Mouse (Mus musculus) hindbrain, postnatal 0 days (tissue): Measurements from ENCODE around the gene Acoxl. TPM values are rescaled to one million over a fixed set of nuclear protein-coding genes. Genes with fewer than 3 reads are reported as not detected.

Source experiments
- ATAC-seq: fragments of 200-750 bp; cut with Nextera tagmentation; 2 replicates; pipeline ENCODE4 v1.8.0; 2017; ENCODE audit warnings: mild to moderate bottlenecking, moderate TSS enrichment, moderate library complexity
- DNase-seq: peaks from one replicate; pipeline ENCODE4 v3.0.0-alpha.2; 2015; ENCODE audit warnings: low spot score
- H3K27ac ChIP-seq: fragments of 300-500 bp; sonication (generic); 2 replicates; pipeline ENCODE4 v1.5.1; 2014; ENCODE audit warnings: mild to moderate bottlenecking
- H3K27me3 ChIP-seq: fragments of 300-500 bp; sonication (generic); 2 replicates; pipeline ENCODE4 v1.6.1; 2014; ENCODE audit warnings: low read length, mixed read lengths; ENCODE audit not compliant: insufficient read depth
- H3K36me3 ChIP-seq: fragments of 300-500 bp; sonication (generic); 2 replicates; pipeline ENCODE4 v1.6.1; 2014; ENCODE audit warnings: low read length, mixed read lengths; ENCODE audit not compliant: insufficient read depth
- H3K4me1 ChIP-seq: fragments of 300-500 bp; sonication (generic); 2 replicates; pipeline ENCODE4 v1.6.1; 2014; ENCODE audit warnings: antibody characterized with exemption, low read length, mixed read lengths; ENCODE audit not compliant: insufficient read depth
- H3K4me2 ChIP-seq: fragments of 300-500 bp; sonication (generic); 2 replicates; pipeline ENCODE4 v1.6.1; 2014; ENCODE audit warnings: low read depth, mild to moderate bottlenecking, low read length, moderate library complexity, mixed read lengths
- H3K4me3 ChIP-seq: fragments of 300-500 bp; sonication (generic); 2 replicates; pipeline ENCODE4 v1.5.1; 2014; ENCODE audit warnings: low read length
- H3K9ac ChIP-seq: fragments of 300-500 bp; sonication (generic); replicated peaks from 2 replicates; pipeline ENCODE4 v1.6.1; 2014; ENCODE audit warnings: mild to moderate bottlenecking, low read length, moderate library complexity, mixed read lengths
- H3K9me3 ChIP-seq: fragments of 300-500 bp; sonication (generic); 2 replicates; pipeline ENCODE4 v1.6.1; 2016; ENCODE audit warnings: low read length, mixed read lengths
- CTCF ChIP-seq: IDR thresholded peaks from 2 replicates; pipeline ENCODE4 v1.5.1; 2016; ENCODE audit warnings: antibody characterized with exemption, control low read depth, low read depth
- WGBS: fragments of 180-500 bp; shearing (Covaris S2); extraction: QIAGEN DNeasy Blood & Tissue Kit; methylation state at CpG from one replicate; pipeline ENCODE4 v1.1.7; 2014; 5-methylcytosine and 5-hydroxymethylcytosine counted together
- polyA plus RNA-seq: library from polyadenylated mRNA; unstranded; fragments of >200 nt; fragmentation: Nextera tagmentation; extraction: Ambion mirVana; gene quantifications from 2 replicates; pipeline ENCODE4 v1.2.1, GENCODE M21; 2015
- total RNA-seq: library from RNA; depleted of rRNA; stranded (reverse); fragments of >200 nt; gene quantifications from 2 replicates; pipeline ENCODE4 v1.2.3, GENCODE M21; 2014

Acoxl gene
- total and polyA plus RNA-seq, 2 experiments from 2014 or later: 0.29 to 0.47 TPM

GRCm38 (mm10) chr2:127832833-127833190 lies 5.9 kb upstream of the Acoxl start:
- no peaks in the 10 kb centered on the region for H3K4me1 ChIP-seq
- no peak overlapping the region for H3K9ac ChIP-seq
- DNase-seq: peak; percentile 62
- no peak overlapping the region for H3K4me3 ChIP-seq
- 13% methylated on average over 2 of the region's 2 CpGs for WGBS
- no peaks in the 10 kb centered on the region for H3K9me3 ChIP-seq
- H3K4me2 ChIP-seq: no peak overlapping the region
- no peak for ATAC-seq
- H3K27ac ChIP-seq: no peak overlapping the region
- peaks cover 2% of the 10 kb centered on the region; the same call in 1 of the 2 replicates for H3K27me3 ChIP-seq
- TF ChIP-seq CTCF: peak; percentile 65
- H3K36me3 ChIP-seq: no peaks in the 10 kb centered on the region

- H3K36me3 ChIP-seq: no peaks in the 10 kb centered on the region
- no peak overlapping the region for H3K9ac ChIP-seq
- H3K9me3 ChIP-seq: no peaks in the 10 kb centered on the region
- H3K4me1 ChIP-seq: no peaks in the 10 kb centered on the region
- H3K4me2 ChIP-seq: no peak overlapping the region
- H3K27me3 ChIP-seq: peaks cover 23% of the 10 kb centered on the region
- ATAC-seq (no peak), DNase-seq (no peak)
- no peak overlapping the region for H3K4me3 ChIP-seq
- no peak overlapping the region for H3K27ac ChIP-seq
- 16% methylated on average over 11 of the region's 11 CpGs for WGBS
- TF ChIP-seq CTCF: no peak
Observed at GRCm38 (mm10) chr2:127839425-127839824, 749 bp downstream of the Acoxl start.

- 77% methylated on average over 1 of the region's 1 CpGs for whole genome bisulfite sequencing
- no peak for TF ChIP-seq CTCF
- Histone ChIP-seq H3K27ac (no peak overlapping the region), H3K4me1 (no peaks in the 10 kb centered on the region), H3K4me3 (no peak overlapping the region), H3K27me3 (peaks cover 23% of the 10 kb centered on the region), H3K9ac (no peak overlapping the region), H3K9me3 (no peaks in the 10 kb centered on the region), H3K36me3 (no peaks in the 10 kb centered on the region), H3K4me2 (no peak overlapping the region)
- no peak for DNase-seq
- ATAC-seq: no peak
Observed at GRCm38 (mm10) chr2:127841402-127841801, 2.7 kb downstream of the Acoxl start.

DNA sequence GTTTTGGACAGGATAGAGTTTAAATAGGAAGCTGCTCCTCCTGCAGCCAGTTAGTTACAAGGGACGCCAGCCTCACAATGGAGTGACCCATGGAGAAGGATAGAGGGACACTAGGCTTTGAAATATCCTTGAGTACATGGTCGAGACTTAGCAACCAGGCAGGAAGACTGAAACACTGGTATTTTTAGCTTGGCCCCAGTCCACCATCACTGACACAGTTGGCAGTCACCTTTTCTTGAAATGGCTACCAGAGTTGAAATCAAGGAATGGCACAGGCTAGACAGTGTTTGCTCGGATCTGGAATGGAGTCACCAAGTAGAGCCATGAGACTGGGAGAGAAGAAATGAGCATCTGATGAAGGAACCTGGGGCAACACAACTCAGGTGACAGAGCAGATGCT lies 3.7 kb downstream of the Acoxl start:
- H3K4me1 ChIP-seq: no peaks in the 10 kb centered on the region
- DNase-seq (no peak), ATAC-seq (no peak)
- H3K4me3 ChIP-seq: no peak overlapping the region
- WGBS: 62% methylated on average over 3 of the region's 3 CpGs
- H3K27ac ChIP-seq: no peak overlapping the region
- H3K36me3 ChIP-seq: no peaks in the 10 kb centered on the region
- no peaks in the 10 kb centered on the region for H3K9me3 ChIP-seq
- H3K27me3 ChIP-seq: peaks cover 23% of the 10 kb centered on the region
- no peak overlapping the region for H3K9ac ChIP-seq
- no peak for TF ChIP-seq CTCF
- H3K4me2 ChIP-seq: no peak overlapping the region

DNA sequence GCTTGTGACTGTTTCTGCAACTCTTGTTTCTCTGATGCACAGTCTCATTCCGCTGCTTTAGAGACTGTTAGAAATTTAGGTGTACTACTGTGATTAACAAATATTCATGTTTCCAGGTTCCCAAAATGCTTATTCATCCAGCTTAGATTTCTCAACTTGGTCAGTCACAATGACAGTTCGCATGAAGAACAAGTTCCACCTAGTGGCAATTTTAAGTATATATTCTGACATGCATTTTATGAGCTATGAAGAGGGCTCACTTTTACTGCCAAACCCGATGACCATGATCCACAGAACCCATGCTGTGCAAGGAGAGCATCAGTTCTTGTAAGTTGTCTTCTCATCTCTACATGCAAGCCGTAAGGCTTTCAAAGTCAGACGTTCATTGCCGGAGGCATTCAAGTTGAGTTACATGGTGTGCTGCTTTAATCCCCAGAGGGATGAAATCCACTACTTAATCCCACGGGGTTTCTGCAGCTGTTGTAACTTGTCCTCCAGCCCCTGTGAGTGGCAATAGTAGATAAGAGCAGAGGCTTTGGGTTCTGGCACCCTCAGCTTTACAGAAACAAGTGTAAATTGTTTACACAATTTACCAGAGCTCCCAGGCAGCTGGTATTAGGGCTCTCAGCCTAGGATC lies 6.8 kb downstream of the Acoxl start:
- no peak overlapping the region for H3K9ac ChIP-seq
- H3K27ac ChIP-seq: no peak overlapping the region
- DNase-seq (peak; percentile 68), ATAC-seq (no peak)
- WGBS: 56% methylated on average over 7 of the region's 7 CpGs
- H3K4me1 ChIP-seq: no peaks in the 10 kb centered on the region
- TF ChIP-seq CTCF: peak; percentile 67
- H3K4me2 ChIP-seq: no peak overlapping the region
- no peaks in the 10 kb centered on the region for H3K36me3 ChIP-seq
- H3K27me3 ChIP-seq: no peaks in the 10 kb centered on the region; the same call in 1 of the 2 replicates
- H3K9me3 ChIP-seq: no peaks in the 10 kb centered on the region
- no peak overlapping the region for H3K4me3 ChIP-seq

GRCm38 (mm10) chr2:127846008-127846407 lies 7.3 kb downstream of the Acoxl start:
- H3K27ac ChIP-seq: no peak overlapping the region
- H3K9ac ChIP-seq: no peak overlapping the region
- H3K4me3 ChIP-seq: no peak overlapping the region
- no peak overlapping the region for H3K4me2 ChIP-seq
- TF ChIP-seq CTCF: no peak
- no peaks in the 10 kb centered on the region for H3K4me1 ChIP-seq
- H3K27me3 ChIP-seq: no peaks in the 10 kb centered on the region; the same call in 1 of the 2 replicates
- H3K9me3 ChIP-seq: no peaks in the 10 kb centered on the region
- no peaks in the 10 kb centered on the region for H3K36me3 ChIP-seq
- DNase-seq: no peak
- ATAC-seq: no peak

DNA sequence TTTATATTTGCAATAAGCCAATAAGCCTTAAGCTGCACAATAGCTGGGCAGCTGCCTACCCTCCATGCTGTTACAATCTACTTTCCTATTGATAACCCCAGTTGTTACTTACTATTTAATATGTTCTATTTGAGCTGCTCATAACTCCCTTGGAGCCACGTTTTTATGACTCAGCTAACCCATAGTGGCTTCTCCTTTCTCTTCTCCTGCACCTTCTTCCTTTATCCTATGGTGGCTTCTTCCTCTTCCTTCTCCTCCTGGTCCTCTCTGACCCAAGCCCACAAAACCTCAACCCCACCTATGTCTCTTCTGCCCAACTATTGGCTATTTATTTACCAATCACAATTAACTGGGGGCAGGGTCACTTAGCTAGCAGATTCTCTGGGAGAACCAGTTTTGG lies 7.9 kb downstream of the Acoxl start:
- 31% methylated on average over 1 of the region's 1 CpGs for WGBS
- Histone ChIP-seq H3K4me1 (no peaks in the 10 kb centered on the region), H3K9me3 (no peaks in the 10 kb centered on the region)

More for the DNA sequence above, 7.9 kb downstream of the Acoxl start:
- ATAC-seq (no peak), DNase-seq (no peak)
- H3K9ac ChIP-seq: no peak overlapping the region
- H3K4me2 ChIP-seq: no peak overlapping the region
- H3K4me3 ChIP-seq: no peak overlapping the region
- H3K27ac ChIP-seq: no peak overlapping the region
- H3K27me3 ChIP-seq: no peaks in the 10 kb centered on the region; the same call in 1 of the 2 replicates
- TF ChIP-seq CTCF: no peak
- no peaks in the 10 kb centered on the region for H3K36me3 ChIP-seq
